9 mouse cellular contexts compared by ENCODE assay signal in the genomic region with DNA sequence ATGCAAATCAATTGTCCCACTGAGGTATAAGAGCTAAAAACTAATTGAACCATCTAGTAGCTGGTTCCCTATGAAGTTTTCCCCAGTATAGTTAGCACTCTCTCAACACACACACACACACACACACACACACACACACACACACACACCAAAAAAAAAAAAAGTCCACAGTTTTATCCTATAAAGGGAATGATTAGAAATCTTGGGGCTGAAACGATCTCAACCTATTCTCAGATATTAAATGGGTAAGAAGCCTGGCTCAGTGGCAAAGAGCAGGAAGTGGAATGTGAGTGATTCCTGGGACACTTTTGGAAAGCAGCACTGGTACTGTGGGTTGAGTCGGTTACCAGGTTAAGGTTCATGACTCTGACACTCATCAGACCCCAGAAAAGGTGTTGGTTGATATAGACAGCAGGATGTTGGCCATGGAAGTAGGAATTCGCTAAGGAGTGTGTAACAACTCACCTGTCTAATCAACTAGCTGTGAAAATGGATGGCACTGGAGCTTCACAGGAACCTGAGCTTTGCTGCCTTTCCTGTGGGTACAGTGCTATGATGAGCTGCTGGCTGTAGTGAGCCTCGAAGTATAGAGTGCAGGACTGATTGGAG.
DNase-seq lines count a peak whose midpoint lies in the region; ATAC-seq and TF ChIP-seq lines count a peak whose summit lies in the region.
"Had no signal": no experiment of that assay in that cellular context is flagged by ENCODE, and none has a peak within 500 bp of the region (broad histone marks: within the 10 kb centered on the region; RNA-seq: fewer than 3 reads in every experiment).

No protein-coding gene starts in this region.

- peak; percentile 95 for DNase-seq in forebrain, embryonic 10.5 days (ENCODE audit: extremely low spot score, low spot score)
- DNase-seq in Patski (ENCODE audit: low read depth, low spot score), result peak; percentile 99
- DNase-seq in embryo, embryonic 10 days (ENCODE audit: low spot score), result peak; percentile 94
- DNase-seq in kidney, postnatal 14 days, result peak; percentile 61
- peak; percentile 96 for DNase-seq in lung, embryonic 14.5 days
- peak; percentile 79 for DNase-seq in retina, postnatal 7 days (ENCODE audit: low read depth, low spot score)

- no peaks in the 10 kb centered on the region for H3K4me1 ChIP-seq in forebrain, embryonic 10.5 days
- no peaks in the 10 kb centered on the region for H3K4me1 ChIP-seq in forebrain, embryonic 16.5 days (replicated peaks; ENCODE audit: control insufficient read depth, insufficient read depth, low read length)
- H3K4me1 ChIP-seq in heart, embryonic 12.5 days (replicated peaks), result no peaks in the 10 kb centered on the region
- no peaks in the 10 kb centered on the region for H3K4me1 ChIP-seq in lung, embryonic 14.5 days (ENCODE audit: insufficient read depth)

- H3K4me2 ChIP-seq in forebrain, embryonic 16.5 days (ENCODE audit: low read length), result no peak overlapping the region
- H3K4me2 ChIP-seq in heart, embryonic 12.5 days, result no peak overlapping the region
- H3K4me2 ChIP-seq in lung, embryonic 14.5 days, result no peak overlapping the region

- TF ChIP-seq CTCF in Patski (IDR thresholded peaks at IDR 0.05), result no peak
- TF ChIP-seq CTCF in lung, embryonic 14.5 days (IDR thresholded peaks at IDR 0.05; ENCODE audit: low read depth), result no peak

- POLR2A ChIA-PET in Patski (lab: Charles Lee), result no interaction called here

- no peaks in the 10 kb centered on the region for H3K36me3 ChIP-seq in forebrain, embryonic 10.5 days (replicated peaks)
- H3K36me3 ChIP-seq in forebrain, embryonic 16.5 days (ENCODE audit: control insufficient read depth, insufficient read depth), result no peaks in the 10 kb centered on the region
- no peaks in the 10 kb centered on the region for H3K36me3 ChIP-seq in heart, embryonic 12.5 days
- no peaks in the 10 kb centered on the region for H3K36me3 ChIP-seq in lung, embryonic 14.5 days (ENCODE audit: insufficient read depth)

- in situ Hi-C loops in Patski (cut with MboI; ENCODE audit: low pct_unique_long_range_greater_than_20kb), result no loop called here

- CTCF ChIA-PET in Patski (lab: Charles Lee), result no interaction called here

- H3K27me3 ChIP-seq in forebrain, embryonic 10.5 days (ENCODE audit: poor library complexity, severe bottlenecking), result no peaks in the 10 kb centered on the region
- no peaks in the 10 kb centered on the region for H3K27me3 ChIP-seq in forebrain, embryonic 16.5 days (replicated peaks; ENCODE audit: control insufficient read depth, insufficient read depth, low read length)
- H3K27me3 ChIP-seq in Patski, result no peaks in the 10 kb centered on the region
- H3K27me3 ChIP-seq in heart, embryonic 12.5 days (replicated peaks), result no peaks in the 10 kb centered on the region
- H3K27me3 ChIP-seq in lung, embryonic 14.5 days (ENCODE audit: insufficient read depth, low read length), result no peaks in the 10 kb centered on the region

- no peak for ATAC-seq in forebrain, embryonic 16.5 days
- peak; percentile 96 for ATAC-seq in Patski
- ATAC-seq in heart, embryonic 12.5 days (ENCODE audit: insufficient number of reproducible peaks, low FRiP score), result peak; percentile 96
- peak; percentile 91 for ATAC-seq in lung, embryonic 14.5 days (ENCODE audit: insufficient read depth)

- H3K27ac ChIP-seq in forebrain, embryonic 10.5 days, result no peak overlapping the region
- no peak overlapping the region for H3K27ac ChIP-seq in forebrain, embryonic 16.5 days (ENCODE audit: low read length)
- H3K27ac ChIP-seq in heart, embryonic 12.5 days (ENCODE audit: poor library complexity, severe bottlenecking), result no peak overlapping the region
- H3K27ac ChIP-seq in lung, embryonic 14.5 days (ENCODE audit: low read depth), result no peak overlapping the region

- peaks cover 78% of the 10 kb centered on the region for H3K9me3 ChIP-seq in forebrain, embryonic 10.5 days
- H3K9me3 ChIP-seq in forebrain, embryonic 16.5 days (ENCODE audit: control insufficient read depth, low read length), result peaks cover 7% of the 10 kb centered on the region; the same call in 1 of the 2 replicates
- H3K9me3 ChIP-seq in heart, embryonic 12.5 days (replicated peaks), result peaks cover 41% of the 10 kb centered on the region
- H3K9me3 ChIP-seq in lung, embryonic 14.5 days (ENCODE audit: low read depth, low read length), result no peaks in the 10 kb centered on the region

- H3K4me3 ChIP-seq in forebrain, embryonic 10.5 days, result no peak overlapping the region
- H3K4me3 ChIP-seq in forebrain, embryonic 16.5 days (replicated peaks; ENCODE audit: low read length), result no peak overlapping the region
- H3K4me3 ChIP-seq in heart, embryonic 12.5 days, result no peak overlapping the region
- H3K4me3 ChIP-seq in lung, embryonic 14.5 days (ENCODE audit: low read depth, low read length), result no peak overlapping the region
- H3K4me3 ChIP-seq: myocyte had no signal

- 66% methylated on average over 4 of the region's 4 CpGs for WGBS in forebrain, embryonic 10.5 days
- WGBS in forebrain, embryonic 16.5 days, result 63% methylated on average over 4 of the region's 4 CpGs
- 57% methylated on average over 4 of the region's 4 CpGs for WGBS in heart, embryonic 12.5 days
- WGBS in lung, embryonic 14.5 days, result 61% methylated on average over 4 of the region's 4 CpGs

- no peak overlapping the region for H3K9ac ChIP-seq in forebrain, embryonic 16.5 days (replicated peaks; ENCODE audit: low read depth, low read length)
- H3K9ac ChIP-seq in heart, embryonic 12.5 days, result no peak overlapping the region
- H3K9ac ChIP-seq in lung, embryonic 14.5 days, result no peak overlapping the region
